Mouse (Mus musculus) cortical plate, adult 2 months (tissue): Measurements from ENCODE around the gene Tmem82. TPM values are rescaled to one million over a fixed set of nuclear protein-coding genes. Genes with fewer than 3 reads are reported as not detected.
A peak's percentile ranks its signal among the peaks of the same experiment; 100 is the strongest.

ENCODE experiments used
- H3K27ac ChIP-seq: fragments of 200-500 bp; 2 replicates; pipeline ENCODE4 v1.5.1; 2012; ENCODE audit warnings: low read length, control low read depth, inconsistent platforms; ENCODE audit not compliant: insufficient read depth
- H3K4me1 ChIP-seq: fragments of 200-500 bp; 2 replicates; pipeline ENCODE4 v1.6.1; 2011; ENCODE audit warnings: low read length; ENCODE audit not compliant: control insufficient read depth, insufficient read depth
- H3K4me3 ChIP-seq: fragments of 200-500 bp; 2 replicates; pipeline ENCODE4 v1.5.1; 2011; ENCODE audit warnings: mild to moderate bottlenecking, low read length, control low read depth; ENCODE audit not compliant: insufficient read depth
- CTCF ChIP-seq: fragments of 200-500 bp; IDR thresholded peaks from 2 replicates; pipeline ENCODE4 v1.5.1; 2011; ENCODE audit warnings: mild to moderate bottlenecking, control low read depth, low read length; ENCODE audit not compliant: insufficient read depth; ENCODE audit errors: extremely low read depth
- POLR2A ChIP-seq: fragments of 200-500 bp; IDR thresholded peaks from 2 replicates; pipeline ENCODE4 v1.6.1; 2011; ENCODE audit warnings: mild to moderate bottlenecking, low read length, control low read depth; ENCODE audit not compliant: insufficient read depth; ENCODE audit errors: extremely low read depth
- polyA plus RNA-seq: library from polyadenylated mRNA; depleted of rRNA; stranded (reverse); fragments of >200 nt; gene quantifications from 2 replicates; pipeline ENCODE4 v1.2.3, GENCODE M21; 2012

The Tmem82 gene
- polyA plus RNA-seq, 1 experiment: 0.40 TPM

DNA sequence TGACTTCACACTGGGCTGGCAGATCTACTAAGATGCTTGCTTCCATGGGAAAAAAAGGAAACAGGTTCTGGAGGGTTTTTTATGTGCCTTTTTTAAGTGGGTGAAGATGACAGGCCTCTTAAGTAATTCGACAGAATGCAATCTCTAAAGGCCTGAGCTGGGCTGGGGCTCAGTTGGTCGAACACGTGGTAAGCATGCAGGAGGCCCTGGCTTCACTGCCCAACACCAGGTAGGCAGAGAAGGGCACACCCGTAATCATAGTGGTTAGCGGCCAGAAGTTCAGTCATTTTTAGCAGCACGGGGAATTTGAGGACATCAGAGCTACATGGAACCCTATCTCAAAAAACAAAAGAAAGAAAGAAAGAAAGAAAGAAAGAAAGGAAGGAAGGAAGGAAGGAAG lies 36.1 kb upstream of the Tmem82 start:
- TF ChIP-seq POLR2A (no peak), CTCF (no peak)
- Histone ChIP-seq H3K27ac (no peak overlapping the region), H3K4me1 (peaks cover 5% of the 10 kb centered on the region), H3K4me3 (no peak overlapping the region)

DNA sequence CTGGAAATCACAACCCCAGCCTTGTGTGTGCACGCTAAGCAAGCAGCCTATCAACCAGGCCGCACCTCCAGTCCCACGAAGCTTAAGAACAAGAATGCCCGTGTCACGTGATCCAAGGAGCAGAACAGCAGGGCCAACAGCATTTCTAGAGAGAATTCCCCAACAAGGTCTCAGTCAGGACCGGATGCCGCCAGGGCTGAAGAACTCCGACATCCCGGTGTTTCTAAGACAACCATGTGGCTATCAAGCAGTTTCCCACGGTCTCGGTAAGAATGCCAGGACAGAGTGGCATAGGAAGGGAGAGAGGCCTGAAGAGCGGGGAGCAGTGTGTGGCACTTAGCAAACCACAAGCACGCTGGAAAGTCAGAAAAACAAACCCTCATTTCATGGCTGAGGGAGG lies 35.4 kb upstream of the Tmem82 start:
- H3K4me1 ChIP-seq: peaks cover 2% of the 10 kb centered on the region
- TF ChIP-seq POLR2A: no peak
- H3K27ac ChIP-seq: no peak overlapping the region
- no peak overlapping the region for H3K4me3 ChIP-seq

DNA sequence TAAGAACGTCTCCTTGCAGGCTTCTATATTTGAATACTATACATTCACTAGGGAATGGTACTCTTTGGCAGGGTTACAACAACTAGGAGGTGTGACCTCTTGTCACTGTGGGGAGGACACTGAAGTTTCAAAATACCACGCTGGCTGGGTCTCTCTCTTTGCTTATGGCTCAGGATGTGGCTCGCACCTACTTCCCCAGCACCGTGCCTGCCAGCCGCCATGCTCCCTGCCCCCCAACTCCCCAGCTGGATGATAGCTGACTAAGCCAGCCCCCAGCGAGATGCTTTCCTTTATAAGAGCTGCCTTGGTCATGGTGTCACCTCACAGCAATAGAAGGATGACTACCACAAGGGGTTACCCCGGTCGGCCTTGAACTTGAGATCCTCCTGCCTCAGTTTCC lies 34.6 kb upstream of the Tmem82 start:
- peaks cover 3% of the 10 kb centered on the region for H3K4me1 ChIP-seq
- no peak overlapping the region for H3K4me3 ChIP-seq
- H3K27ac ChIP-seq: no peak overlapping the region
- TF ChIP-seq POLR2A (no peak), CTCF (no peak)

DNA sequence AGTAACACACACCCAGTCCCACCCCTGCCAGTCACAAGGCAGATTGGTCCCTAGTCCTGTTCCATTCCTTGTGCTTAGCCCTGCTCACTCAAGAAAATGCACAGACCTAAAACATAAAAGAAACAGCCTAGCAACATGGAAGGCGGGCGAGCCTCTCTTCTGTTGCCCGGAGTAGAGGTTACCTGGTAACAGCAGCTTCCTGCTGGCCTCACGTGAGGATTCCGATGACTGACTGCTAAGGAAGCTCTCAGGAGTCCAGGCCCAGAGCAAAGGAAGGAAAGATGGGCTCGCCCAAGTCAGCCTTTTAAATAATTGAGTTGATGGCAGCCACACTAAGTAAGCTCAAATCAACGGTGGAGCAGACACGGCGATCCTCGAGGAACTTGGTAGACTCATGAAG lies 33.5 kb upstream of the Tmem82 start:
- TF ChIP-seq POLR2A (no peak), CTCF (no peak)
- Histone ChIP-seq H3K27ac (no peak overlapping the region), H3K4me3 (no peak overlapping the region), H3K4me1 (peaks cover 3% of the 10 kb centered on the region)

DNA sequence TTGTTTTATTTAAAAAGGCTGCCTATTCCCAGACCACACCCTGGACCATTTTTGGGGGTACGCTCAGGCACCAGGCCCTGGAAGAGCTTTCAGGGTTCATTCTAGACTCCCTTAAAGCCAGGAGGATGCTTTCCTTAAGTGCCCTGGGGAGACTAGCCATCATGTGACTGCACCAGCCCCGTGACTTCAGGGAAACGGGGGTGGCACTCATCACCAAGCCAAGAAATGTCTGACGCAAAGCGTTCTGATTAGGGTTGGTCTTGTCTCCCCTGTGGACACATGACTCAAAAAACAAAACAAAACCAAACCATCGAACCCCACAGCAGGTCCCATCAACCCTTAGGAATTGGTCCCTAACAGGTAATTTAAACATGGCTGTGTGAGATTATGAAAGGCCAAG lies 32.9 kb upstream of the Tmem82 start:
- TF ChIP-seq CTCF: no peak
- no peak for TF ChIP-seq POLR2A
- Histone ChIP-seq H3K4me1 (peaks cover 3% of the 10 kb centered on the region), H3K4me3 (no peak overlapping the region), H3K27ac (no peak overlapping the region)

DNA sequence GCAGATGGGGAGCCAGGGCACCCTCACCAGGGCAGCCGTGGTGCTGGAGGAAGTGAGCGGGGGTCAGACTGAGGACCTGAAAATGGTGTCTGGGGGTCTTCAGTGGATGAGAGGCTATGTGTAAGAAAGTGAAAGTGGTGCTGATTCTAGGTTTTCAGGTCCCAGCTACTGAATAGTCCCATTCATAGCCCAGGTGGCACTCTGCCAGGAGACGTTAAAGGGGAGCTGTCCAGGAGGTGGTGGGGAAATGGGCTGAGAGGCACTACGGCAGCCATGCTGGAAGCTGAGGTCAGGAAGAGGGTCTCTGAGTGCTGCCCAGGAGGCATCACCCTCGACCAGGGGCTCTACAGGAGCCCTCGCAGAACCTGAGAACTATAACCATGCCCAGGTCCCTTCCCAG lies 30.8 kb upstream of the Tmem82 start:
- TF ChIP-seq POLR2A: no peak
- TF ChIP-seq CTCF: no peak
- H3K4me1 ChIP-seq: peaks cover 3% of the 10 kb centered on the region; the same call in 1 of the 2 replicates
- H3K4me3 ChIP-seq: no peak overlapping the region
- H3K27ac ChIP-seq: no peak overlapping the region

DNA sequence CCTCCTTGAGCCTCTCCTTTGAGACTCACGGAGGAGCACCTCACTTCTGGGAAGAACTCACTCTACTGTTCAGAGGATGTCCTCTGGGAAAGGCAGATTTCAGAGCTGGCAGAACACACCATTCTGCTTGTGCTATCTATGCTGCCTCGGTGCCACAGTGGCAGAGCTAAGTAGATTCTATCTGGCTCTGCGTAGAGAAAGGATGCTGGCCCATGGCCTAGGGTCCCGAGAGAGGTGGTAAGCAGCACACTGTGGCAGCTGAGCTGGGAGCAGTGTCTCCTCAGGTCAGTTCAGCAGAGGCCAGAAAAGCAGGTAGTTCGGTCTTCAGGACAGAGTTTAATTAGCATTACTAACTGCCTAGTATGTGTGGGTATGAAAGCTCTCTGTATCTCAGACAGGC lies 29.8 kb upstream of the Tmem82 start:
- no peak for TF ChIP-seq CTCF
- TF ChIP-seq POLR2A: no peak
- no peak overlapping the region for H3K27ac ChIP-seq
- peaks cover 1% of the 10 kb centered on the region; the same call in 1 of the 2 replicates for H3K4me1 ChIP-seq
- no peak overlapping the region for H3K4me3 ChIP-seq

DNA sequence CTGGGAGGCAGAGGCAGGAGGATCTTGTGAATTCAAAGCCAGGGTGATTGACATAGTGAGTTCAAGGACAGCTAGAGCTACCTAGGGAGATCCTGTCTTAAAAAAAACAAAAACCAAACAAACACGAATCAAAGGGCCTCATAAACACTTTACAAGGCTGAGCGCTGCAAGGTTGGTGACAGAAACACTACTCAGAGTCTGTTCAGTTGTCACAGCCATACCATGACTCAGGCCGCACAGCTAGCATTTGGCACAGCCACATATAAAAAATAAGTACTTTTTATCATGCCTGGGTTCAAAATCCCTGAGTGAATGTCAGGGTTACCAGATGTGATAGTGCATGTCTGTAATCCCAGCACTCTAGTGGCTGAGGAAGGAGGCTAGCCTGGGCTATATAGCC lies 28.8 kb upstream of the Tmem82 start:
- H3K4me3 ChIP-seq: no peak overlapping the region
- TF ChIP-seq CTCF (no peak), POLR2A (no peak)
- peaks cover 1% of the 10 kb centered on the region; the same call in 1 of the 2 replicates for H3K4me1 ChIP-seq
- H3K27ac ChIP-seq: no peak overlapping the region

DNA sequence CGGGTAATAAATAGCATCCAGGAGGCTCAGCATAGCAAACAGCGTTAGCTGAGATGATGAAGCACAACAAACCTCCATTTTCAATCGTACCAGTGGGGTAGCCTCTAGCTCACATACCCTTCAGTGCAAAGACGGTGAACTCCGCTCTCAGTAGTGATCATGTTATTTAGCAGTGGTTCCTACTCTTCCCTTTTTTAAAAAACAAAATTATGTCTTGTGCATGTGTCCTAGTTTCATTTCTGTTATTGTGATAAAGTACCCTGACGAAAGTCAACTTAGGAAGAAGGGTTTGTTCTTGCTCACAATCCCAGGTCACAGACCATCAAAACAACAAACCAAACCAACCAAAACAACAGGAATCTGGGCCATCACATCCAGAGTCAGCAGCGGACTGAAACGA lies 27.6 kb upstream of the Tmem82 start:
- Histone ChIP-seq H3K4me1 (peaks cover 1% of the 10 kb centered on the region; the same call in 1 of the 2 replicates), H3K27ac (no peak overlapping the region), H3K4me3 (no peak overlapping the region)
- TF ChIP-seq POLR2A: no peak
- no peak for TF ChIP-seq CTCF

DNA sequence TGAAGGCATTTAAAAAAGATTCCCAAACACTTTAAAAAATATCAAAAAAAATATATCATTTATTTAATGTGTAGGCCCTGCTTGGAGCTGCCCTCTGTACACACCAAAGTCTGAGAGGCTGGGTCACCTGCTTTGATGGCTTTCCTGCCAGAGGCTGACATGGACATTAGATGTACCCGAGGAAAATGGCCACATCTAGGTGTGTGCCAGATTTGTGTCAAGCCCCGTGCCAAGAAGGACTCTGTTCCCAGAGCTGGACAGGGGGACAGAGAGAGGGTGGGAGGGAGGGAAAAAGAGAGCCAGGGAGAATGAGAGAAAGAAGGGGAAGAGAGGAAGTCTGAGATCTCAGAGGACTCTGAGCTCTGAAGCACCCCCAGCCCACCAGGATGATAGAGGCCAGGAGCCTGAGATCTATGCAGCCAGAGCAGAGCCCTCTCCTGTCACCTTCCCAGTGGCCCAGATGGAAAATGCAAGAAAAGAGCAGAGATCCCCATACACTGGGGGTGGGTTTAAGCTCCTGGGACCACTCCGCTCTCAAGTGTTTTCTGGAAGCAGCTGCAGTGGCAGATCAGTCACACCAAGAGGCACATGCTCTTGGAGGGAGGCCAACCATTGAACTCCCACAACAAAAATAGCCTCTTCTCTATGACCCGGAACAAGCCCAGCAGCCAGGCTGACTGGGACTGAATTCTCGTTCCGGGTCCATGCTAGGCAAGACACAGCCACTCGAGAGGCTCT lies 24.9 kb upstream of the Tmem82 start:
- TF ChIP-seq CTCF (no peak), POLR2A (no peak)
- H3K4me1 ChIP-seq: no peaks in the 10 kb centered on the region
- no peak overlapping the region for H3K4me3 ChIP-seq
- peak overlapping the region; percentile 74; the same call in 1 of the 2 replicates for H3K27ac ChIP-seq
